Mouse (Mus musculus) spleen, adult 2 months (tissue): ENCODE results near the gene Gabrr3. TPM values are rescaled to one million over a fixed set of nuclear protein-coding genes. Genes with fewer than 3 reads are reported as not detected.

Experiments used
- DNase-seq, 2 experiments: peaks; one replicate each; pipeline versions ENCODE4 v3.0.0 to v3.0.0-alpha.2; 2012 to 2021; ENCODE audit warnings: low spot score in 2 of 2, low read depth in 1 of 2
- H3K27ac ChIP-seq: fragments of 200-500 bp; 2 replicates; pipeline ENCODE4 v1.5.1; 2012; ENCODE audit warnings: low read length, inconsistent platforms; ENCODE audit not compliant: insufficient read depth
- H3K27me3 ChIP-seq: fragments of 200-500 bp; 2 replicates; pipeline ENCODE4 v1.6.1; 2012; ENCODE audit warnings: mild to moderate bottlenecking, moderate library complexity, low read length, inconsistent platforms; ENCODE audit not compliant: control insufficient read depth, insufficient read depth
- H3K36me3 ChIP-seq: fragments of 200-500 bp; 2 replicates; pipeline ENCODE4 v1.6.1; 2012; ENCODE audit warnings: mild to moderate bottlenecking, low read length, inconsistent platforms; ENCODE audit not compliant: control insufficient read depth, insufficient read depth
- H3K4me1 ChIP-seq: fragments of 200-500 bp; 2 replicates; pipeline ENCODE4 v1.6.1; 2011; ENCODE audit warnings: inconsistent platforms; ENCODE audit not compliant: control insufficient read depth, insufficient read depth, insufficient read length
- H3K4me3 ChIP-seq: fragments of 200-500 bp; 2 replicates; pipeline ENCODE4 v1.5.1; 2011; ENCODE audit warnings: mild to moderate bottlenecking, inconsistent platforms; ENCODE audit not compliant: insufficient read depth, insufficient read length; ENCODE audit errors: extremely low read depth
- CTCF ChIP-seq: fragments of 200-500 bp; IDR thresholded peaks from 2 replicates; pipeline ENCODE4 v1.5.1; 2011; ENCODE audit warnings: mild to moderate bottlenecking, inconsistent platforms; ENCODE audit not compliant: insufficient read depth, insufficient read length, insufficient replicate concordance; ENCODE audit errors: extremely low read depth
- POLR2A ChIP-seq: fragments of 200-500 bp; IDR thresholded peaks from 2 replicates; pipeline ENCODE4 v1.6.1; 2011; ENCODE audit warnings: low read depth, low read length, inconsistent platforms
- WGBS: fragments of 180-500 bp; shearing (Covaris S2); methylation state at CpG from one replicate; pipeline ENCODE4 v1.1.7; 2018; 5-methylcytosine and 5-hydroxymethylcytosine counted together
- polyA plus RNA-seq: library from polyadenylated mRNA; depleted of rRNA; stranded (reverse); fragments of >200 nt; gene quantifications from 2 replicates; pipeline ENCODE4 v1.2.3, GENCODE M21; 2012

The Gabrr3 gene
- polyA plus RNA-seq, 1 experiment, result not detected

DNA sequence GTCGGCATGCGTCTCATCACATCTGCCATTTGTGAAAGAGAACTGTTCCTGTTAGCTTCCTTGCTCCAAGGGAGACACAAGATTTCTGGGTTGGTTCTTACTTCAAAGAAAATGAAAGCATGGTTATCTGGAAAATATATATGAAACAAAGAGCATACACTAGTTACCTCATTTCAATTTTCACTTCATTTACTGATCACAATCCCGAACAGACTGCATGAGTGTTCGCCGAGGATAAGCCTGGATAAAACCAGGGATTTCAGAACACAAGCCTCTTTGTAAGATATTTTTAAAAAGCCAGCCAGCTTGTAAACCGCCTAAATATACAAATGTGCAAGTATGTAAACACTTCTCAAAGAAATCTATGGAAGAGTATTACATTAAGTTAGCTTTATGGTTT lies 56.8 kb downstream of the Gabrr3 start:
- H3K4me3 ChIP-seq, result no peak overlapping the region
- no peak overlapping the region for H3K27ac ChIP-seq
- DNase-seq, result no peak
- H3K36me3 ChIP-seq, result no peaks in the 10 kb centered on the region
- no peaks in the 10 kb centered on the region for H3K27me3 ChIP-seq
- WGBS, result 92% methylated on average over 6 of the region's 6 CpGs
- TF ChIP-seq POLR2A (no peak), CTCF (no peak)
- peaks cover 10% of the 10 kb centered on the region for H3K4me1 ChIP-seq

DNA sequence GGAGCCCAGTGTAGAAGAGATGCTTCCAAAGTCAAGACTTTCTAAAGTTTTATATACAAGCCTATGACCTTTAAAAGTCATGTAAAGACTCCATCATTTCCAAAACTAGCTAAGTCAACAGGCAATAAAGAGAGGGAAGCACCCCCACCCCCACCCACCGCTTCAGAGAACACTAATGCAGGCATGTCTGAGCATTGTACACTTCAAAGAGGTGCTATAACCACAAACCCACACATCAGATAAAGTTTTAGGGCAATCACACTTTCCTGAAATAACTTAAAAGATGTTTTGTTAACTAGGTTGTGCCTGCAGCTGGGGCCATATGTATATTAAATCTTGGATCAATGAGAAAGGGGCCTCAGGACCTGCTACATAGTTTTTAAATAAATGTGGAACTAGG lies 62.7 kb downstream of the Gabrr3 start:
- DNase-seq, result no peak
- no peak for TF ChIP-seq POLR2A
- no peak for TF ChIP-seq CTCF
- no peak overlapping the region for H3K4me3 ChIP-seq
- H3K27ac ChIP-seq, result no peak overlapping the region
- H3K4me1 ChIP-seq, result peaks cover 6% of the 10 kb centered on the region
- WGBS, result 46% methylated on average over 1 of the region's 1 CpGs
- no peaks in the 10 kb centered on the region for H3K36me3 ChIP-seq
- H3K27me3 ChIP-seq, result no peaks in the 10 kb centered on the region

DNA sequence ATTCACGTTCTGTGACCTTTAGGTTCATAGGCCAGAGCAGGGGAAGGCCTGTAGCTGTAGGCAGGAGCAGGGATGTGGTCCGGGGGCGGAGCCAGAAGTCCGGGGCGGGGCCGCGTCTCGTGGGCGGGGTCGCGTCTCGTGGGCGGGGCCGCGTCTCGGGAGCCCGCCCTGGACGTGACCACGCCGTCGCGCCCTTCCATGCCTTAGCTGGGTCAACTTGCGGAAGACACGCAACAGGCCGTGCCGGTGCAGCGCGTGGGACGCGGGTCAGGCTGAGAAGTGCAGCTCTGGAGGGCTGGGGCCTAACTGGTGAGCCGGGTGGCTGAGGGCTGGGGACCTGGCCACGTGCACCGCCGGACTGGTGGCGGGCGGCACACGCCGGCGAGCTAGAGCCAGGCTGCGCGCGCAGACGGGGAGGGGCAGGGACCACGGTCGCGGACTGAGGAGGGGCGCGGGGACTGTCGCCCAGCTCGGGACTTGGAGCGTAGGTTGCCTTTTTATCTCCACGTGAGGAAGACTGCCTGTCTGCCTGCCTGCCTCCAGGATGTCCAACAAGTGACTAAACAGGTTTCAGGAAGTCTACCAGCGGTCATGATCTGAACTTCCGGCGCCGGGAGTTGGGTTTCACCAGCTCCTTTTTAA lies 64.6 kb downstream of the Gabrr3 start, which contains the start of gene Riox2:
Gene Riox2 (plus strand): TSS at position 139 of the 642 bp plus-strand sequence.
- WGBS, result under 1% methylated on average over 56 of the region's 56 CpGs
- Histone ChIP-seq H3K4me1 (peaks cover 6% of the 10 kb centered on the region), H3K27ac (peak within 1 kb of the TSS; percentile 70), H3K36me3 (peaks cover 5% of the 10 kb centered on the region; the same call in 1 of the 2 replicates), H3K4me3 (peak within 1 kb of the TSS; percentile 85), H3K27me3 (no peaks in the 10 kb centered on the region)
- TF ChIP-seq CTCF, result no peak
- TF ChIP-seq POLR2A, result peak; percentile 69
- DNase-seq, result peak; percentile 64 to 84

DNA sequence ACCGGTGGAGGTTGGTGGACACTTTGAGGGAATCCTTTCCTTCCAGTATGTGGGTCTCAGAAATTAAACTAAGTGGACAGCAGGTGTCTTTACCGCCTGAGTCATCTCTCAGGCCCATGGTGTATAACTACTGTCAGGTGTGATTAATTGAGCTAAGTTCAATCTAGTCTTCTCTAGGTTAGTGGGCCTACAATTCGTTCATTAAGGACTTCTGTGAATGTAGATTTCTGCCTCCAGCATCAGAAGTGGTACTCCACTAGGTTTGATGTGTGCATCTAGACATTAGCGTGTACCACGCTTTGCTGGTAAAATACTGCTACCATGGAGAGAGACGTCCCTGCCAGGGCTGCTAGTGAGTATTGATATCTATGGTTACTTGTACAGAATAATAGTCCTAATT lies 65.4 kb downstream of the Gabrr3 start:
- Histone ChIP-seq H3K27ac (no peak overlapping the region), H3K4me3 (peak overlapping the region; percentile 17; the same call in 1 of the 2 replicates), H3K27me3 (no peaks in the 10 kb centered on the region), H3K4me1 (peaks cover 6% of the 10 kb centered on the region), H3K36me3 (peaks cover 7% of the 10 kb centered on the region; the same call in 1 of the 2 replicates)
- 52% methylated on average over 6 of the region's 6 CpGs for WGBS
- TF ChIP-seq POLR2A, result no peak
- TF ChIP-seq CTCF, result no peak
- DNase-seq, result no peak

DNA sequence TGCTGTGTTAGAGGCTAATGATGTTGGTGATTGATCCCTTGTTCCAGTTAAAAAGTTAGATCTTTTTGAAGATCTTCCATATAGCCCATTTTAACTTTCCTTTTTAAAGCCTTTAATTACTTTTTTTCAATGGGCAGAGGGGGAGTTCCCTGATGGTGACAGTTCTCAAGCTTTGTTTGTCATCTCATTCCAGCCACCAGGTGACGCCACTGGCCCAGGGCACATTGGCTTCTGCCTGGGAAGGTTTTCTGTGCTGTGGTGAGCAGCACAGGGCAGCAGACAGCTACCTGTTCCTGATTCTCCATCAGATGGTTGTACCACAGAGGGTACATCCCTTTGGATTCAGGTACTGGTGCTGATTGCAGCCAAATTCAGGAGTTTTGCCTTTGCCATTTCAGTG lies 67.7 kb downstream of the Gabrr3 start:
- no peak overlapping the region for H3K4me3 ChIP-seq
- DNase-seq, result peak in 1 of 2 experiments; percentile 62
- peaks cover 12% of the 10 kb centered on the region for H3K36me3 ChIP-seq
- TF ChIP-seq CTCF (peak; percentile 69; the same call in 1 of the 2 replicates), POLR2A (no peak)
- no peaks in the 10 kb centered on the region for H3K27me3 ChIP-seq
- 27% methylated on average over 1 of the region's 1 CpGs for WGBS
- H3K4me1 ChIP-seq, result peaks cover 6% of the 10 kb centered on the region
- no peak overlapping the region for H3K27ac ChIP-seq

DNA sequence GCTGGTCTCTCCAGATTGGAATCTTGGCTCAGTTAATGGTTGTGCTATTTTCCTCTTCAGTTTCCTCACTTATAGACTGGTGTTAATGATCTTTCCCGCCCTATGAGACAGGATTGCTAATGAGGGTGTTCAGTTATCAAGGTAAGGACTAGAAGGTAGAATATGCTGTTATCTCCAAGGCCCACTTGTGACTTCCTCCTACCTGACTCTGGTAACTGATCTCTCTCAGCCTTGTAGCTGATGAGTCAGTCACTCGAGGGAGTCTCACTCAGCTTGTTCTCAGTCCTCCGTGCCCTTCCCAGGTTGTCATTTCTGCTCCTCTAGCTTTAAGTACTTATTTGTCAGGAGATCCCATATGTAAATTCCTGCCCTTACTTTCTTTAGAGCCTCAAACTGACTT lies 70.8 kb downstream of the Gabrr3 start:
- WGBS, result 76% methylated on average over 3 of the region's 3 CpGs
- no peak for DNase-seq

DNA sequence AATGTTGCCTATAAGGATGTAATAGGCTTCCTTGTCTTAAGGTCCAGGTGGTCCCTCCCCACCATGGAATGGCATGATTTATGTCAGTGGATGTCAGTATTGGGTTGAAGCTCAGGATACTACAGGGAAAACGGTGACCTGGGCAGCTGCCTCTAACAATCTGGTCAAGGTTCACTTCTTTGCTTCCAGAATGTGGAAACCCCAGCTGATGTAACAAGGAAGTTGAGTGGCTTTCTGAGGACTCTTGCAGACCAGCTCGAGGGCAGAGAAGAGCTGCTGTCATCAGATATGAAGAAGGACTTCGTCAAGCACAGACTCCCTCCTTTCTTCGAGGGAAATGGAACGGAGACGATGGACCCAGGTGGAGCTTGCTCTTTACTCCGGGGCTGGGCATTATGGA lies 80.1 kb downstream of the Gabrr3 start:
- DNase-seq, result no peak
- no peaks in the 10 kb centered on the region for H3K4me1 ChIP-seq
- no peaks in the 10 kb centered on the region for H3K27me3 ChIP-seq
- WGBS, result 91% methylated on average over 7 of the region's 7 CpGs
- no peak for TF ChIP-seq POLR2A
- no peak for TF ChIP-seq CTCF
- H3K4me3 ChIP-seq, result no peak overlapping the region
- peaks cover 53% of the 10 kb centered on the region for H3K36me3 ChIP-seq
- H3K27ac ChIP-seq, result no peak overlapping the region

More for the DNA sequence above, 70.8 kb downstream of the Gabrr3 start:
- H3K4me1 ChIP-seq, result no peaks in the 10 kb centered on the region
- no peaks in the 10 kb centered on the region for H3K27me3 ChIP-seq
- no peak for TF ChIP-seq CTCF
- TF ChIP-seq POLR2A, result no peak
- no peak overlapping the region for H3K27ac ChIP-seq
- H3K4me3 ChIP-seq, result no peak overlapping the region
- peaks cover 25% of the 10 kb centered on the region for H3K36me3 ChIP-seq
